Mouse (Mus musculus): Measurements from ENCODE around the gene Cd180. TPM values are rescaled to one million over a fixed set of nuclear protein-coding genes. Genes with fewer than 3 reads are reported as not detected.

Gene Cd180
- polyA plus RNA-seq, 1 experiment from 2014 or later, result 0.88 TPM

GRCm38 (mm10) chr13:102753714-102754556, 60.6 kb downstream of the Cd180 start:
- Histone ChIP-seq H3K4me2 (ENCODE audit: low read depth, low read length) (no peak overlapping the region), H3K4me1 (ENCODE audit: control insufficient read depth, insufficient read depth, low read length) (no peaks in the 10 kb centered on the region), H3K9me3 (ENCODE audit: control insufficient read depth, low read length) (no peaks in the 10 kb centered on the region), H3K4me3 (ENCODE audit: low read depth, low read length) (no peak overlapping the region), H3K9ac (ENCODE audit: low read depth, low read length) (peak overlapping the region; percentile 3; the same call in 1 of the 2 replicates), H3K36me3 (ENCODE audit: control insufficient read depth, insufficient read depth, low read length) (peaks cover 47% of the 10 kb centered on the region), H3K27me3 (replicated peaks; ENCODE audit: control insufficient read depth, insufficient read depth, low read length) (no peaks in the 10 kb centered on the region), H3K27ac (replicated peaks; ENCODE audit: low read depth, low read length) (no peak overlapping the region)
- ATAC-seq (ENCODE audit: low read depth), result no peak
- DNase-seq (ENCODE audit: low spot score), result no peak
- 78% methylated on average over 19 of the region's 19 CpGs for WGBS

- Histone ChIP-seq H3K27ac (replicated peaks; ENCODE audit: low read depth, low read length) (no peak overlapping the region), H3K9ac (ENCODE audit: low read depth, low read length) (no peak overlapping the region), H3K9me3 (ENCODE audit: control insufficient read depth, low read length) (no peaks in the 10 kb centered on the region), H3K4me1 (ENCODE audit: control insufficient read depth, insufficient read depth, low read length) (no peaks in the 10 kb centered on the region), H3K4me2 (ENCODE audit: low read depth, low read length) (no peak overlapping the region), H3K4me3 (ENCODE audit: low read depth, low read length) (no peak overlapping the region), H3K27me3 (replicated peaks; ENCODE audit: control insufficient read depth, insufficient read depth, low read length) (no peaks in the 10 kb centered on the region), H3K36me3 (ENCODE audit: control insufficient read depth, insufficient read depth, low read length) (peaks cover 48% of the 10 kb centered on the region)
- 92% methylated on average over 8 of the region's 8 CpGs for WGBS
- DNase-seq (ENCODE audit: low spot score) (no peak), ATAC-seq (ENCODE audit: low read depth) (no peak)
These were observed 61.8 kb downstream of the Cd180 start for GRCm38 (mm10) chr13:102755124-102755523.

GRCm38 (mm10) chr13:102756071-102756470, 62.7 kb downstream of the Cd180 start:
- 91% methylated on average over 8 of the region's 8 CpGs for WGBS
- H3K4me2 ChIP-seq (ENCODE audit: low read depth, low read length), result no peak overlapping the region
- no peak overlapping the region for H3K27ac ChIP-seq (replicated peaks; ENCODE audit: low read depth, low read length)
- H3K9me3 ChIP-seq (ENCODE audit: control insufficient read depth, low read length), result no peaks in the 10 kb centered on the region
- H3K4me3 ChIP-seq (ENCODE audit: low read depth, low read length), result no peak overlapping the region
- H3K9ac ChIP-seq (ENCODE audit: low read depth, low read length), result no peak overlapping the region
- H3K4me1 ChIP-seq (ENCODE audit: control insufficient read depth, insufficient read depth, low read length), result no peaks in the 10 kb centered on the region
- no peak for ATAC-seq (ENCODE audit: low read depth)
- DNase-seq (ENCODE audit: low spot score), result no peak
- no peaks in the 10 kb centered on the region for H3K27me3 ChIP-seq (replicated peaks; ENCODE audit: control insufficient read depth, insufficient read depth, low read length)
- peaks cover 45% of the 10 kb centered on the region for H3K36me3 ChIP-seq (ENCODE audit: control insufficient read depth, insufficient read depth, low read length)

DNA sequence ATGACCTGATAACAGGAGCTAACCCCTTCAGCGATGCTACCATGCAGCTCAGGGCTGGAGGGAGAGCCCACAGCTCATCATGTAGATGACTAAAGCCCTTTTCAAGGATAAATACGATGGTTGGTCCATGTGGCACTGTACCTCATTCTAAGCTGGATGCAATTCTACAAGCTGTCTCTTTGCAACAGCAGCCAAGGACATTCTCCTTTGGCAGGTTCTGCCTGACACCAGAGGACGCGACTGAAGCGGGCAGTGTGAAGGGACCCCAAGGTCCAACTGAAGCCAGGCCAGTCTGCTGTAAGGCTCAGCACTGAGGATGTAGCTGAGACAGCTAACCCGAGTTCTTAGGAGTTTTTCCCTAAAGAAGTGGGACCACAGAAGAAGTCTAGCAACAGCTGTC, 64.7 kb downstream of the Cd180 start:
- Histone ChIP-seq H3K9ac (ENCODE audit: low read depth, low read length) (no peak overlapping the region), H3K36me3 (ENCODE audit: control insufficient read depth, insufficient read depth, low read length) (peaks cover 41% of the 10 kb centered on the region; the same call in 1 of the 2 replicates), H3K27me3 (replicated peaks; ENCODE audit: control insufficient read depth, insufficient read depth, low read length) (no peaks in the 10 kb centered on the region), H3K4me2 (ENCODE audit: low read depth, low read length) (no peak overlapping the region), H3K27ac (replicated peaks; ENCODE audit: low read depth, low read length) (no peak overlapping the region), H3K9me3 (ENCODE audit: control insufficient read depth, low read length) (no peaks in the 10 kb centered on the region), H3K4me1 (ENCODE audit: control insufficient read depth, insufficient read depth, low read length) (no peaks in the 10 kb centered on the region), H3K4me3 (ENCODE audit: low read depth, low read length) (no peak overlapping the region)
- no peak for DNase-seq (ENCODE audit: low spot score)
- WGBS, result 97% methylated on average over 6 of the region's 6 CpGs
- no peak for ATAC-seq (ENCODE audit: low read depth)

- no peak overlapping the region for H3K4me3 ChIP-seq (ENCODE audit: low read depth, low read length)
- no peak overlapping the region for H3K27ac ChIP-seq (replicated peaks; ENCODE audit: low read depth, low read length)
- H3K4me2 ChIP-seq (ENCODE audit: low read depth, low read length), result no peak overlapping the region
- H3K9ac ChIP-seq (ENCODE audit: low read depth, low read length), result no peak overlapping the region
- WGBS, result 77% methylated on average over 9 of the region's 9 CpGs
- no peaks in the 10 kb centered on the region for H3K4me1 ChIP-seq (ENCODE audit: control insufficient read depth, insufficient read depth, low read length)
- H3K27me3 ChIP-seq (replicated peaks; ENCODE audit: control insufficient read depth, insufficient read depth, low read length), result no peaks in the 10 kb centered on the region
- ATAC-seq (ENCODE audit: low read depth) (no peak), DNase-seq (ENCODE audit: low spot score) (no peak)
- peaks cover 45% of the 10 kb centered on the region for H3K36me3 ChIP-seq (ENCODE audit: control insufficient read depth, insufficient read depth, low read length)
- H3K9me3 ChIP-seq (ENCODE audit: control insufficient read depth, low read length), result no peaks in the 10 kb centered on the region
These were observed 68.1 kb downstream of the Cd180 start for GRCm38 (mm10) chr13:102761410-102761809.

DNA sequence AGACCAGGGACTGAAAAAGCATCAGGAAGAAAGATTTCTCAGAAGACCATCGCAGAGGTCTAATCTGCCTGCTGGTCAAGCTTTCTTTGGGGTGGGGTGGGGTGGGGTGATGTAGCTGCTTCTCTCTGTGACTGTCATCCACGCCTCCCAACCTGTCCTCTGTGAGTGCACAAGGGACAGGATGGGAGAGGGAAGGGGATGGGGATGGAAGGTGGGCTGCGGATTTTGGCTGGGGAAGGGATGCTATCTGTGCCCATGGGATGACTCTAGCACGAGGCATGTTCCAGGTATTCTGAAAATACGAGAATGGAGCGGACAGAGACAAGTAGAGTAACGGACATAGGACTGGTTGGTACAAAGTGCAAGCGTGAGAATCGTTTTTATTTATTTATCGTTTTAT, 68.8 kb downstream of the Cd180 start:
- ATAC-seq (ENCODE audit: low read depth), result no peak
- Histone ChIP-seq H3K4me2 (ENCODE audit: low read depth, low read length) (no peak overlapping the region), H3K4me3 (ENCODE audit: low read depth, low read length) (no peak overlapping the region), H3K9me3 (ENCODE audit: control insufficient read depth, low read length) (no peaks in the 10 kb centered on the region), H3K36me3 (ENCODE audit: control insufficient read depth, insufficient read depth, low read length) (peaks cover 40% of the 10 kb centered on the region), H3K4me1 (ENCODE audit: control insufficient read depth, insufficient read depth, low read length) (no peaks in the 10 kb centered on the region), H3K27ac (replicated peaks; ENCODE audit: low read depth, low read length) (no peak overlapping the region), H3K27me3 (replicated peaks; ENCODE audit: control insufficient read depth, insufficient read depth, low read length) (no peaks in the 10 kb centered on the region), H3K9ac (ENCODE audit: low read depth, low read length) (no peak overlapping the region)
- no peak for DNase-seq (ENCODE audit: low spot score)
- WGBS, result 91% methylated on average over 10 of the region's 10 CpGs

- 90% methylated on average over 1 of the region's 1 CpGs for WGBS
- H3K36me3 ChIP-seq (ENCODE audit: control insufficient read depth, insufficient read depth, low read length), result peaks cover 27% of the 10 kb centered on the region; the same call in 1 of the 2 replicates
- DNase-seq (ENCODE audit: low spot score) (no peak), ATAC-seq (ENCODE audit: low read depth) (no peak)
- H3K4me3 ChIP-seq (ENCODE audit: low read depth, low read length), result no peak overlapping the region
- H3K9me3 ChIP-seq (ENCODE audit: control insufficient read depth, low read length), result no peaks in the 10 kb centered on the region
- H3K27ac ChIP-seq (replicated peaks; ENCODE audit: low read depth, low read length), result no peak overlapping the region
- no peaks in the 10 kb centered on the region for H3K27me3 ChIP-seq (replicated peaks; ENCODE audit: control insufficient read depth, insufficient read depth, low read length)
- no peak overlapping the region for H3K9ac ChIP-seq (ENCODE audit: low read depth, low read length)
- no peak overlapping the region for H3K4me2 ChIP-seq (ENCODE audit: low read depth, low read length)
- H3K4me1 ChIP-seq (ENCODE audit: control insufficient read depth, insufficient read depth, low read length), result no peaks in the 10 kb centered on the region
These were observed 70.9 kb downstream of the Cd180 start for GRCm38 (mm10) chr13:102764218-102764617.

GRCm38 (mm10) chr13:102765216-102765615, 71.9 kb downstream of the Cd180 start:
- H3K9ac ChIP-seq (ENCODE audit: low read depth, low read length), result no peak overlapping the region

GRCm38 (mm10) chr13:102767110-102767509, 73.8 kb downstream of the Cd180 start:
- Histone ChIP-seq H3K9ac (ENCODE audit: low read depth, low read length) (no peak overlapping the region), H3K4me1 (ENCODE audit: control insufficient read depth, insufficient read depth, low read length) (no peaks in the 10 kb centered on the region), H3K36me3 (ENCODE audit: control insufficient read depth, insufficient read depth, low read length) (peaks cover 23% of the 10 kb centered on the region), H3K27ac (replicated peaks; ENCODE audit: low read depth, low read length) (no peak overlapping the region), H3K9me3 (ENCODE audit: control insufficient read depth, low read length) (no peaks in the 10 kb centered on the region), H3K27me3 (replicated peaks; ENCODE audit: control insufficient read depth, insufficient read depth, low read length) (no peaks in the 10 kb centered on the region), H3K4me2 (ENCODE audit: low read depth, low read length) (no peak overlapping the region), H3K4me3 (ENCODE audit: low read depth, low read length) (no peak overlapping the region)
- WGBS, result 67% methylated on average over 7 of the region's 7 CpGs
- DNase-seq (ENCODE audit: low spot score) (no peak), ATAC-seq (ENCODE audit: low read depth) (0 out of 2 replicates have a peak, but pooled peaks have one; percentile 22)

More at GRCm38 (mm10) chr13:102765216-102765615, 71.9 kb downstream of the Cd180 start:
- Histone ChIP-seq H3K4me2 (ENCODE audit: low read depth, low read length) (no peak overlapping the region), H3K4me1 (ENCODE audit: control insufficient read depth, insufficient read depth, low read length) (no peaks in the 10 kb centered on the region), H3K36me3 (ENCODE audit: control insufficient read depth, insufficient read depth, low read length) (peaks cover 27% of the 10 kb centered on the region), H3K27ac (replicated peaks; ENCODE audit: low read depth, low read length) (no peak overlapping the region), H3K9me3 (ENCODE audit: control insufficient read depth, low read length) (no peaks in the 10 kb centered on the region), H3K4me3 (ENCODE audit: low read depth, low read length) (no peak overlapping the region), H3K27me3 (replicated peaks; ENCODE audit: control insufficient read depth, insufficient read depth, low read length) (no peaks in the 10 kb centered on the region)
- ATAC-seq (ENCODE audit: low read depth) (no peak), DNase-seq (ENCODE audit: low spot score) (no peak)
- 79% methylated on average over 11 of the region's 11 CpGs for WGBS

Data from embryonic facial prominence, embryonic 14.5 days (tissue).